ENCODE assay signal across 29 mouse cellular contexts in the genomic region with DNA sequence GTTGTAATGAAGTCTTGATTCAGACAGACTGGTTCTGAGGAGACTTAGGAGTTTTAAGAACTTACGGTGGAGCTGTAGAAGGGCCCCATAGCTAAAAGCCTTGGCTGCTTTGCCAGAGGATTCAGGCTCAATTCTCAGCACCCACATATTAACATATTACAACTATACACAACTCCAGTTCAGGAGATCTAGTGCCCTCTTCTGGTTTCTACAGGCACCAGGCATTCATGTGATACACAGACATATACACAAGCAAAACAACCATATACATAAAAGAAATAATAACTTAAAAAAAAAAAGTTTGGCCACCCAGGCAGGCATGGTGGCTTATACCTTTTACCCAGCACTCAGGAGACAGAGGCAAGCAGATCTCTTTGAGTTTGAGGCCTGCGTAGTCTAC. TPM values are rescaled to one million over a fixed set of nuclear protein-coding genes. Genes with fewer than 3 reads are reported as not detected.
"Had no signal": no experiment of that assay in that cellular context is flagged by ENCODE, and none has a peak within 500 bp of the region (broad histone marks: within the 10 kb centered on the region; RNA-seq: fewer than 3 reads in every experiment).

No protein-coding gene starts in this region.

- H3K36me3 ChIP-seq: limb, embryonic 10.5 days; limb, embryonic 13.5 days; liver, embryonic 13.5 days; midbrain, embryonic 15.5 days had no signal

- H3K4me2 ChIP-seq: limb, embryonic 13.5 days; liver, embryonic 13.5 days; lung, embryonic 14.5 days; midbrain, embryonic 15.5 days had no signal

- H3K4me3 ChIP-seq: limb, embryonic 10.5 days; limb, embryonic 13.5 days; liver, embryonic 13.5 days; midbrain, embryonic 15.5 days; myocyte had no signal

- H3K27me3 ChIP-seq: midbrain, embryonic 15.5 days had no signal

- H3K9me3 ChIP-seq: limb, embryonic 10.5 days; limb, embryonic 13.5 days; liver, embryonic 13.5 days; midbrain, embryonic 15.5 days had no signal

- ATAC-seq: lung, postnatal 0 days; midbrain, embryonic 15.5 days had no signal

- H3K9ac ChIP-seq: limb, embryonic 13.5 days; liver, embryonic 13.5 days; lung, embryonic 14.5 days; midbrain, embryonic 15.5 days had no signal

- H3K27ac ChIP-seq: limb, embryonic 10.5 days; limb, embryonic 13.5 days; liver, embryonic 13.5 days; macrophage; stomach, postnatal 0 days had no signal

- DNase-seq: kidney, adult 18-20 months; kidney, adult 9 months; kidney, postnatal 14 days; kidney, postnatal 4 days; layer of hippocampus, adult 9-11 months; layer of hippocampus, postnatal 36 days; liver, embryonic 13.5 days; lung, embryonic 14.5 days; right cerebral cortex, adult 18-20 months; right cerebral cortex, postnatal 14 days; right cerebral cortex, postnatal 4 days; thymus, adult 2 months; thymus, postnatal 14 days; thymus, postnatal 4 days had no signal

RNA-seq across cellular contexts. Expression of a gene that starts 2.6 kb away (rescaled TPM):
- total RNA-seq: liver, adult 2 months; monocyte, adult 5-6 weeks had no signal

RNA-seq across cellular contexts. Expression of a gene that starts 37.7 kb away (rescaled TPM):
- total RNA-seq: liver, adult 2 months; megakaryocyte, adult 5-6 weeks; monocyte, adult 5-6 weeks had no signal
- polyA plus RNA-seq: intestine, embryonic 14.5 days; kidney, embryonic 16.5 days; limb, embryonic 10.5 days; limb, embryonic 13.5 days; liver, embryonic 13.5 days; liver, embryonic 16.5 days; lung, embryonic 14.5 days; macrophage; midbrain, embryonic 15.5 days; myocyte; neural tube, embryonic 14.5 days; stomach, embryonic 14.5 days; thymus, adult 2 months had no signal
